Mouse (Mus musculus) thymus, adult 2 months (tissue): ENCODE data around the gene Rmi2. TPM values are rescaled to one million over a fixed set of nuclear protein-coding genes. Genes with fewer than 3 reads are reported as not detected.

ENCODE experiments used
- DNase-seq: peaks from one replicate; pipeline ENCODE4 v3.0.0; 2021
- H3K27ac ChIP-seq: fragments of 200-500 bp; 2 replicates; pipeline ENCODE4 v1.5.1; 2012; ENCODE audit warnings: low read length, control low read depth; ENCODE audit not compliant: control insufficient read depth, insufficient read depth
- H3K27me3 ChIP-seq: fragments of 200-500 bp; 2 replicates; pipeline ENCODE4 v1.6.1; 2012; ENCODE audit warnings: mild to moderate bottlenecking, low read length, moderate library complexity, mixed read lengths; ENCODE audit not compliant: control insufficient read depth, insufficient read depth
- H3K36me3 ChIP-seq: fragments of 200-500 bp; 2 replicates; pipeline ENCODE4 v1.6.1; 2012; ENCODE audit warnings: mild to moderate bottlenecking, low read length, moderate library complexity; ENCODE audit not compliant: control insufficient read depth, insufficient read depth
- H3K4me1 ChIP-seq: fragments of 200-500 bp; replicated peaks from 2 replicates; pipeline ENCODE4 v1.6.1; 2012; ENCODE audit warnings: low read length; ENCODE audit not compliant: control insufficient read depth, insufficient read depth
- H3K4me3 ChIP-seq: fragments of 200-500 bp; 2 replicates; pipeline ENCODE4 v1.5.1; 2012; ENCODE audit warnings: mild to moderate bottlenecking, low read length, control low read depth, moderate library complexity; ENCODE audit not compliant: control insufficient read depth, insufficient read depth
- CTCF ChIP-seq: fragments of 200-500 bp; IDR thresholded peaks from 2 replicates; pipeline ENCODE4 v1.5.1; 2012; ENCODE audit warnings: mild to moderate bottlenecking, control low read depth, low read length, moderate library complexity, borderline replicate concordance; ENCODE audit not compliant: control insufficient read depth, poor library complexity, insufficient read depth; ENCODE audit errors: extremely low read depth
- POLR2A ChIP-seq: fragments of 200-500 bp; IDR thresholded peaks from 2 replicates; pipeline ENCODE4 v1.6.1; 2012; ENCODE audit warnings: mild to moderate bottlenecking, low read length, control low read depth, moderate library complexity; ENCODE audit not compliant: control insufficient read depth, poor library complexity, insufficient read depth; ENCODE audit errors: extremely low read depth
- WGBS: fragments of 180-500 bp; shearing (Covaris S2); methylation state at CpG from one replicate; pipeline ENCODE4 v1.1.7; 2018; 5-methylcytosine and 5-hydroxymethylcytosine counted together
- polyA plus RNA-seq: library from polyadenylated mRNA; depleted of rRNA; stranded (reverse); fragments of >200 nt; gene quantifications from 2 replicates; pipeline ENCODE4 v1.2.3, GENCODE M21; 2012

Gene Rmi2
- polyA plus RNA-seq, 1 experiment = 23.0 TPM

GRCm38 (mm10) chr16:10859726-10860245 lies 24.9 kb downstream of the Rmi2 start:
- WGBS = 93% methylated on average over 7 of the region's 7 CpGs
- no peak for DNase-seq

GRCm38 (mm10) chr16:10861408-10861807 lies 26.5 kb downstream of the Rmi2 start:
- no peaks in the 10 kb centered on the region for H3K27me3 ChIP-seq
- no peak overlapping the region for H3K4me3 ChIP-seq
- no peaks in the 10 kb centered on the region for H3K36me3 ChIP-seq
- TF ChIP-seq POLR2A (no peak), CTCF (no peak)
- DNase-seq = no peak
- no peak overlapping the region for H3K27ac ChIP-seq
- H3K4me1 ChIP-seq = peaks cover 8% of the 10 kb centered on the region
- 92% methylated on average over 3 of the region's 3 CpGs for WGBS

More at GRCm38 (mm10) chr16:10859726-10860245, 24.9 kb downstream of the Rmi2 start:
- Histone ChIP-seq H3K4me1 (peaks cover 8% of the 10 kb centered on the region), H3K27ac (no peak overlapping the region), H3K27me3 (no peaks in the 10 kb centered on the region), H3K36me3 (no peaks in the 10 kb centered on the region), H3K4me3 (no peak overlapping the region)
- TF ChIP-seq CTCF (no peak), POLR2A (no peak)

- peaks cover 3% of the 10 kb centered on the region; the same call in 1 of the 2 replicates for H3K4me1 ChIP-seq
- DNase-seq = no peak
- no peak overlapping the region for H3K4me3 ChIP-seq
- no peaks in the 10 kb centered on the region for H3K36me3 ChIP-seq
- no peak overlapping the region for H3K27ac ChIP-seq
- TF ChIP-seq POLR2A (no peak), CTCF (no peak)
- H3K27me3 ChIP-seq = no peaks in the 10 kb centered on the region
- 87% methylated on average over 6 of the region's 6 CpGs for WGBS
Observed at GRCm38 (mm10) chr16:10864833-10865591, 30.2 kb downstream of the Rmi2 start.

GRCm38 (mm10) chr16:10865592-10865987 lies 30.7 kb downstream of the Rmi2 start:
- no peak for DNase-seq
- Histone ChIP-seq H3K27me3 (no peaks in the 10 kb centered on the region), H3K4me3 (no peak overlapping the region)

GRCm38 (mm10) chr16:10866841-10867240 lies 32.0 kb downstream of the Rmi2 start:
- TF ChIP-seq CTCF = no peak
- no peak for TF ChIP-seq POLR2A
- H3K36me3 ChIP-seq = no peaks in the 10 kb centered on the region
- H3K4me1 ChIP-seq = no peaks in the 10 kb centered on the region; the same call in 1 of the 2 replicates
- H3K27ac ChIP-seq = no peak overlapping the region
- DNase-seq = no peak
- 96% methylated on average over 8 of the region's 8 CpGs for WGBS
- no peak overlapping the region for H3K4me3 ChIP-seq
- H3K27me3 ChIP-seq = no peaks in the 10 kb centered on the region

More at GRCm38 (mm10) chr16:10865592-10865987, 30.7 kb downstream of the Rmi2 start:
- no peaks in the 10 kb centered on the region for H3K36me3 ChIP-seq
- no peak for TF ChIP-seq POLR2A
- no peak for TF ChIP-seq CTCF
- H3K4me1 ChIP-seq = peaks cover 3% of the 10 kb centered on the region; the same call in 1 of the 2 replicates
- H3K27ac ChIP-seq = no peak overlapping the region

GRCm38 (mm10) chr16:10867501-10867900 lies 32.6 kb downstream of the Rmi2 start:
- 94% methylated on average over 2 of the region's 2 CpGs for WGBS
- Histone ChIP-seq H3K27me3 (no peaks in the 10 kb centered on the region), H3K4me1 (no peaks in the 10 kb centered on the region; the same call in 1 of the 2 replicates), H3K4me3 (no peak overlapping the region), H3K36me3 (no peaks in the 10 kb centered on the region), H3K27ac (no peak overlapping the region)
- no peak for DNase-seq
- no peak for TF ChIP-seq POLR2A
